Mouse (Mus musculus) thymus, adult 18-20 months (tissue): ENCODE results near the gene Pga5.
A peak's percentile ranks its signal among the peaks of the same experiment; 100 is the strongest.

Experiments
- DNase-seq, 2 experiments: peaks; one replicate each; pipeline ENCODE4 v3.0.0; 2022; ENCODE audit warnings: mixed read lengths in 2 of 2

The Pga5 gene

GRCm38 (mm10) chr19:10662665-10663064, 15.2 kb downstream of the Pga5 start:
- DNase-seq, result no peak

- DNase-seq, result no peak
Observed at GRCm38 (mm10) chr19:10661919-10662318, 16.0 kb downstream of the Pga5 start.

GRCm38 (mm10) chr19:10661373-10661772, 16.5 kb downstream of the Pga5 start:
- no peak for DNase-seq

GRCm38 (mm10) chr19:10658406-10658805, 19.5 kb downstream of the Pga5 start:
- DNase-seq, result no peak

- no peak for DNase-seq
Observed at GRCm38 (mm10) chr19:10657742-10658141, 20.1 kb downstream of the Pga5 start.

GRCm38 (mm10) chr19:10656058-10656457, 21.8 kb downstream of the Pga5 start:
- no peak for DNase-seq

- peak in 1 of 2 experiments; percentile 51 for DNase-seq
Observed at GRCm38 (mm10) chr19:10648156-10648555, 29.7 kb downstream of the Pga5 start.

DNA sequence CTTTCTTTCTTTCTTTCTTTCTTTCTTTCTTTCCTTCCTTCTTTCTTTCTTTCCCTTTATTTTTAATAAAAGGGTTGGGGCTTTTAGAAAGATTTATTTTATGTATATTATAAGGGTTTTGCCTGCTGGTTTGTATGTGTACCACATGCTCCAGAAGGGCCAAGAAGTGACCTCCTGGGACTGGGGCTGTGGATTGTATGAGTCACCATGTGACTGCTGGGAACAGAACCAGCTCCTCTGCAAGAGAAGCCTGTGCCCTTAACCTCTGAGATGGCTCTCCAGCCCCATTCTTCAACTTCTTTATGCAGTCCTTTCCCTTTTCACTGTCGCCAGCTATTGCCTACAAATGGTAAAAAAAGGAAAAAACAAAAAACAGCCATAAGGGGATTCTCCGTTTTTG, 32.3 kb downstream of the Pga5 start:
- DNase-seq, result no peak

- DNase-seq, result no peak
Observed at GRCm38 (mm10) chr19:10640589-10641378, 37.1 kb downstream of the Pga5 start.

- no peak for DNase-seq
Observed at GRCm38 (mm10) chr19:10640080-10640479, 37.8 kb downstream of the Pga5 start.

- DNase-seq, result no peak
Observed at GRCm38 (mm10) chr19:10637840-10638239, 40.0 kb downstream of the Pga5 start.

DNA sequence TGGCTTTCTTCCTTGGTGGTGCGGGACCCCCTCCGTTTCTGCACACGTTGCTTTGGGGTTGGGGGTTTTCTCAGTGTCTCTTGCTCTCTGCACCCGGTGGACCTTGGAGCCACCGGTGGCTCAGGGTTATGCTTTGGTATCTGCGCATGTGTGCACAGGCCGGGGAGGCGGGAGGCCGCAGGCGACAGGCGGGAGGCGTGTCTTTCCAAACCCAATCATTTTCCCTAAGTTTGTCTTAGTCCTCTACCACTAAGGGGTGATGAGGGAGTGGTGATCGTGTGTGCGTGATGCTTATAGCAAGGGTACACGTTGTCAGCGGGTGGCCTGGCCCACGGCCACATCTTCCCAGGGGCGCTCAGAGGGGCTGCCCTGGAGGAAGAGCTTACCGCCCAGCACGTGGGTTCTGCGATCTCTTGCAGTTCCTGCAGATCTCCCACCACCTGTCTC, 43.0 kb downstream of the Pga5 start:
- no peak for DNase-seq

DNA sequence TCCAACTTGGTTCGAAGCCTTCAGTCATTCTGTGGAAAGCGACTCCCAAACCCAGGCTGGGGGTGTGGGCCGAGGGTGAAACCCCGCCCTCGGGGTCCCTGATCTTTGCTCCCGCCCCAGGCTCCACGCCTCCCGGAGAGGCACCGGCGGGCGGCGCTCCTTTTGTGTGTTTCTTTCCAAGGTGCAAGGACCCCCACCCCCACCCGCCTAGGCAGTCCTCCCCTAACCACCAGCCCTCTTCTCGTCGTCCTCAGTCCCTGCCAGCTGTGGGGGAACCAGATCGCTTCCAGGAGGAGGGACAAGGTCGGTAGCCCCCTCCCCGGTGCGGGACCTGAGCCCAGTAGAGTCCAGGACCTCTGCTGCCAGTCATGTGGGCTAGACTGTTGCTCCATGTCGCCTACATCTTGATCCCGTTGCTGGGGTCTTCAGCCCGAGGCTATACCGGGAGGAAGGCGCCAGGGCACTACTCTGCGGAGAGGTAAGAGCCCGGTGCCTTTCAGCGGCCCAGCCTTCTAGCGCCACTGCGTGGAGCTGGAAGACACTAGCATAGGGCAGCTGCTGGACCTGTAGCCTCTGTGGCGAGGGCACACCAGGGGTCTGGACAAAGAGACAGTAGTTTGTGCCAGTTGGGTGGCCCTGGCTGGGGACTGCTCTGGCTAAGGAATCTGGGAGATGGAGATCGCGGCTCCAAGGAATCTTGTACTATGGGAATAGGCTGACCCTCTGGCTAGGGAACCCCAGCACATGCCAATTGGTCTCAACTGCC, 43.6 kb downstream of the Pga5 start, which contains the start of gene Vwce:
TSS of gene Vwce (plus strand) at position 108 of the 766 bp plus-strand sequence.
- peak; percentile 13 to 39 for DNase-seq
